14 mouse cellular contexts compared by ENCODE assay signal in the genomic region with DNA sequence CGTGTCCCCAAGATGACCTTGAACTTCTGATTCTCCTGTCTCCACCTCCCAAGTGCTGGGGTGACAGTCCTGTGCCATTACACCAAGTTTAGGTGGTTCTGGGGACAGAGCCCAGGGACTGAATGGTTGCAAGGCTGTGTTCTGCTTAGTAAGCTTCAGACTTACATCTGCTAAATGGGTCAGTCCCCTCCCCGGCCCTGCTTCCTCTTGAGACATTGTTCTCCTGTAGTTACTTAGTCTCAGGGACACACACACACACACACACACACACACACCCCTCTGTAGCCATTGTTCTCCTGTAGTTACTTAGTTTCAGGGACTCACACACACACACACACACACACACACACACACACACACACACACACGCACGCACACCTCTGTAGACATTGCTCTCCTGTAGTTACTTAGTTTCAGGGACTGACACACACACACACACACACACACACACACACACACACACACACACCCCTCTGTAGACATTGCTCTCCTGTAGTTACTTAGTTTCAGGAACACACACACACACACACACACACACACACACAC.
DNase-seq lines count a peak whose midpoint lies in the region; ATAC-seq lines count a peak whose summit lies in the region.
"Had no signal": no experiment of that assay in that cellular context is flagged by ENCODE, and none has a peak within 500 bp of the region (broad histone marks: within the 10 kb centered on the region; RNA-seq: fewer than 3 reads in every experiment).

No protein-coding gene starts in this region.

- whole genome bisulfite sequencing in lung, embryonic 15.5 days, result 65% methylated on average over 4 of the region's 4 CpGs
- 79% methylated on average over 4 of the region's 4 CpGs for WGBS in heart, embryonic 12.5 days
- WGBS in stomach, embryonic 15.5 days, result 60% methylated on average over 4 of the region's 4 CpGs

- no peaks in the 10 kb centered on the region for H3K9me3 ChIP-seq in lung, embryonic 15.5 days
- H3K9me3 ChIP-seq in heart, embryonic 12.5 days (replicated peaks), result no peaks in the 10 kb centered on the region
- no peaks in the 10 kb centered on the region for H3K9me3 ChIP-seq in stomach, embryonic 15.5 days

- H3K27me3 ChIP-seq in lung, embryonic 15.5 days, result no peaks in the 10 kb centered on the region
- H3K27me3 ChIP-seq in heart, embryonic 12.5 days (replicated peaks), result peaks cover 33% of the 10 kb centered on the region
- H3K27me3 ChIP-seq in stomach, embryonic 15.5 days (replicated peaks), result no peaks in the 10 kb centered on the region

- peak overlapping the region; percentile 46; the same call in 1 of the 2 replicates for H3K4me2 ChIP-seq in lung, embryonic 15.5 days
- peak overlapping the region; percentile 17; the same call in 1 of the 2 replicates for H3K4me2 ChIP-seq in heart, embryonic 12.5 days
- peak overlapping the region; percentile 47; the same call in 1 of the 2 replicates for H3K4me2 ChIP-seq in stomach, embryonic 15.5 days

- peak overlapping the region; percentile 80 for H3K27ac ChIP-seq in lung, embryonic 15.5 days
- no peak overlapping the region for H3K27ac ChIP-seq in heart, embryonic 12.5 days (ENCODE audit: poor library complexity, severe bottlenecking)
- H3K27ac ChIP-seq in stomach, embryonic 15.5 days, result peak overlapping the region; percentile 75
- H3K27ac ChIP-seq: hindbrain, postnatal 0 days had no signal

- ATAC-seq in lung, embryonic 15.5 days (ENCODE audit: borderline replicate concordance, extremely low read depth, low FRiP score, low TSS enrichment), result no peak
- ATAC-seq in heart, embryonic 12.5 days (ENCODE audit: insufficient number of reproducible peaks, low FRiP score), result no peak
- 0 out of 2 replicates have a peak, but pooled peaks have one; percentile 34 for ATAC-seq in stomach, embryonic 15.5 days (ENCODE audit: insufficient read depth, low FRiP score, low read depth)
- ATAC-seq: hindbrain, postnatal 0 days had no signal

- peaks cover 40% of the 10 kb centered on the region for H3K4me1 ChIP-seq in lung, embryonic 15.5 days
- H3K4me1 ChIP-seq in heart, embryonic 12.5 days (replicated peaks), result peaks cover 22% of the 10 kb centered on the region
- peaks cover 20% of the 10 kb centered on the region for H3K4me1 ChIP-seq in stomach, embryonic 15.5 days

- no peak overlapping the region for H3K4me3 ChIP-seq in lung, embryonic 15.5 days
- no peak overlapping the region for H3K4me3 ChIP-seq in heart, embryonic 12.5 days
- no peak overlapping the region for H3K4me3 ChIP-seq in stomach, embryonic 15.5 days (replicated peaks)

- H3K9ac ChIP-seq in lung, embryonic 15.5 days, result no peak overlapping the region
- H3K9ac ChIP-seq in heart, embryonic 12.5 days, result no peak overlapping the region
- no peak overlapping the region for H3K9ac ChIP-seq in stomach, embryonic 15.5 days

- no peaks in the 10 kb centered on the region for H3K36me3 ChIP-seq in lung, embryonic 15.5 days
- H3K36me3 ChIP-seq in heart, embryonic 12.5 days, result no peaks in the 10 kb centered on the region
- no peaks in the 10 kb centered on the region for H3K36me3 ChIP-seq in stomach, embryonic 15.5 days

- DNase-seq in heart, adult 11 months, result peak; percentile 94
- no peak for DNase-seq in heart, postnatal 4 days
- no peak for DNase-seq in lung, postnatal 14 days
- no peak for DNase-seq in left cerebral cortex, adult 9 months (ENCODE audit: low spot score in 2 of 2)
- DNase-seq in spleen, postnatal 14 days (ENCODE audit: low spot score in 2 of 2), result no peak
- DNase-seq: adrenal gland, adult 8-10 months; cerebellum, adult 9-11 months; embryo, embryonic 11 days; layer of hippocampus, postnatal 36 days; right cerebral cortex, postnatal 25 days had no signal
